Comparison of ENCODE assay signal across 8 mouse cellular contexts in the genomic region with DNA sequence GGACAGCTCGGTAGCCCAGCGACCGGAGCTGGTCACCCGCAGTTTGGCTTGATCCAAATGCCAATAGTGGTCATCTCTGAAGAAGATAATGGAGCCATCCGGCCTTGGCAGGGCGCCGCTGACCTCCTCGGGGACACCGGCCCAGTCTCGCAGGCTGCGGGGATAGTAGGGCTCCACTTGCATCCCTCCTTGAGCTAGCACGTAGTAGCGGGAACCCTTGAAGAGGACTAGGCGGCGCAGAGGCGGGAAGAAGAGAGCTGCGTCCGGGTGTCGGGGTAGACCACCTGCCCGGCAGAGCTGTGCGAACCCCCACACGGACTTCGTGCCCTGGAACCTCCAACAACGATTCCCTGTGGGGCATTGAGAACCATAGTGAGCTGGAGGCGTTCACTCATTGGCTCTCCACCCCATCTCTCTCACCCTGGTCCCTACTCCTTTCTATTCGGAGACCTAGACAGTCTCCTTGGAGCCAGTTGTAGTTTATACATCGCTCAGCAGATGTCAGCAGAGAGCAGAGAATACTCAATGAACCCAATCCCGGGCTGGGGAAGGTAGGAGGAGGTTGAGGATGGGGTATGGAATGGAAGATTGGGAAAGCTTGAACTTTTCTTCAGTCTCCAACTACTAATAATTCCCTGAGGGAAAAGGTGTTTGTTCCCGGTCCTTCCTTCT. TPM values are rescaled to one million over a fixed set of nuclear protein-coding genes. Genes with fewer than 3 reads are reported as not detected.
DNase-seq lines count a peak whose midpoint lies in the region; ATAC-seq lines count a peak whose summit lies in the region.

No protein-coding gene starts in this region.

- H3K9me3 ChIP-seq in limb, embryonic 13.5 days, result no peaks in the 10 kb centered on the region
- no peaks in the 10 kb centered on the region for H3K9me3 ChIP-seq in midbrain, embryonic 14.5 days (ENCODE audit: control insufficient read depth, low read length)

- 10% methylated on average over 29 of the region's 29 CpGs for WGBS in limb, embryonic 13.5 days
- 11% methylated on average over 29 of the region's 29 CpGs for WGBS in midbrain, embryonic 14.5 days

- H3K36me3 ChIP-seq in limb, embryonic 13.5 days, result no peaks in the 10 kb centered on the region
- H3K36me3 ChIP-seq in midbrain, embryonic 14.5 days (ENCODE audit: control insufficient read depth, insufficient read depth, low read length), result no peaks in the 10 kb centered on the region

- H3K9ac ChIP-seq in limb, embryonic 13.5 days, result peak overlapping the region; percentile 45; the same call in 1 of the 2 replicates
- H3K9ac ChIP-seq in midbrain, embryonic 14.5 days (replicated peaks; ENCODE audit: low read length), result 0 out of 2 replicates have a peak overlapping the region, but pooled peaks have one; percentile 20

- H3K4me2 ChIP-seq in limb, embryonic 13.5 days (replicated peaks), result peak overlapping the region; percentile 52
- peak overlapping the region; percentile 48 for H3K4me2 ChIP-seq in midbrain, embryonic 14.5 days (ENCODE audit: low read length)

- H3K4me1 ChIP-seq in limb, embryonic 13.5 days, result peaks cover 12% of the 10 kb centered on the region
- no peaks in the 10 kb centered on the region for H3K4me1 ChIP-seq in midbrain, embryonic 14.5 days (ENCODE audit: control insufficient read depth, insufficient read depth, low read length)

- 0 out of 2 replicates have a peak, but pooled peaks have one; percentile 48 for ATAC-seq in limb, embryonic 13.5 days (ENCODE audit: low FRiP score, low read depth)
- no peak for ATAC-seq in midbrain, embryonic 14.5 days (ENCODE audit: low FRiP score, low TSS enrichment)

- H3K4me3 ChIP-seq in limb, embryonic 13.5 days, result peak overlapping the region; percentile 19
- peak overlapping the region; percentile 19 for H3K4me3 ChIP-seq in midbrain, embryonic 14.5 days (replicated peaks; ENCODE audit: low read depth, low read length)

- H3K27me3 ChIP-seq in limb, embryonic 13.5 days, result peaks cover 71% of the 10 kb centered on the region
- peaks cover 52% of the 10 kb centered on the region for H3K27me3 ChIP-seq in midbrain, embryonic 14.5 days (ENCODE audit: control insufficient read depth, insufficient read depth, low read length)

- DNase-seq in A20 (ENCODE audit: low read depth, low spot score), result peak; percentile 50
- DNase-seq in adrenal gland, adult 8-10 months, result peak; percentile 57
- DNase-seq in embryo, embryonic 11.5 days (ENCODE audit: low read depth, low spot score), result peak; percentile 71
- DNase-seq in heart, adult 9 months (ENCODE audit: low spot score in 2 of 2), result peak; percentile 67 to 76
- DNase-seq in kidney, adult 8-10 months, result peak; percentile 54 to 84
- DNase-seq in midbrain, embryonic 14.5 days, result peak; percentile 92
- peak; percentile 56 to 79 for DNase-seq in spleen, postnatal 4 days (ENCODE audit: low spot score in 2 of 2)

- H3K27ac ChIP-seq in limb, embryonic 13.5 days, result no peak overlapping the region
- no peak overlapping the region for H3K27ac ChIP-seq in midbrain, embryonic 14.5 days (replicated peaks; ENCODE audit: low read depth, low read length)

RNA-seq across cellular contexts. Expression of a gene that starts 5.3 kb away (rescaled TPM):
- total RNA-seq in adrenal gland, adult 8-10 months (2022), result under 1 TPM in 1 of 4 experiments, not detected in 3; 0.89 TPM
- polyA plus RNA-seq in limb, embryonic 13.5 days (2015; fragmentation: Nextera tagmentation; extraction: Ambion mirVana), result 0.56 TPM in 1 of 2 replicates, not detected in the other
- polyA plus RNA-seq in midbrain, embryonic 14.5 days (2014; fragmentation: Nextera tagmentation; extraction: Ambion mirVana), result 0.69 and 1.2 TPM in 2 replicates

RNA-seq across cellular contexts. Expression of a gene that starts 13.5 kb away (rescaled TPM):
- under 1 TPM in 1 of 4 experiments, not detected in 3; 0.19 TPM for total RNA-seq in adrenal gland, adult 8-10 months (2022)
- polyA plus RNA-seq in limb, embryonic 13.5 days (2015; fragmentation: Nextera tagmentation; extraction: Ambion mirVana), result not detected in 2 replicates
- 0.11 and 0.18 TPM in 2 replicates for polyA plus RNA-seq in midbrain, embryonic 14.5 days (2014; fragmentation: Nextera tagmentation; extraction: Ambion mirVana)

RNA-seq across cellular contexts. Expression of a gene that starts 20.1 kb away (rescaled TPM):
- total RNA-seq in adrenal gland, adult 8-10 months (2022), result 10 to 100 TPM; 15.5 to 19.1 (median 17.8) TPM
- 3.0 and 4.5 TPM in 2 replicates for polyA plus RNA-seq in limb, embryonic 13.5 days (2015; fragmentation: Nextera tagmentation; extraction: Ambion mirVana)
- polyA plus RNA-seq in midbrain, embryonic 14.5 days (2014; fragmentation: Nextera tagmentation; extraction: Ambion mirVana), result 1.6 and 2.7 TPM in 2 replicates

RNA-seq across cellular contexts. Expression of a gene that starts 30.2 kb away (rescaled TPM):
- total RNA-seq in adrenal gland, adult 8-10 months (2022), result 10 to 100 TPM; 58.3 to 80.5 (median 68.7) TPM
- 16.9 and 19.3 TPM in 2 replicates for polyA plus RNA-seq in limb, embryonic 13.5 days (2015; fragmentation: Nextera tagmentation; extraction: Ambion mirVana)
- 13.7 and 17.0 TPM in 2 replicates for polyA plus RNA-seq in midbrain, embryonic 14.5 days (2014; fragmentation: Nextera tagmentation; extraction: Ambion mirVana)

RNA-seq across cellular contexts. Expression of a gene that starts 33.8 kb away (rescaled TPM):
- total RNA-seq in adrenal gland, adult 8-10 months (2022), result 10 to 100 TPM; 15.9 to 21.1 (median 17.8) TPM
- 3.7 and 4.1 TPM in 2 replicates for polyA plus RNA-seq in limb, embryonic 13.5 days (2015; fragmentation: Nextera tagmentation; extraction: Ambion mirVana)
- polyA plus RNA-seq in midbrain, embryonic 14.5 days (2014; fragmentation: Nextera tagmentation; extraction: Ambion mirVana), result 18.3 and 37.9 TPM in 2 replicates
